Mouse (Mus musculus) hindbrain, embryonic 13.5 days (tissue): ENCODE measurements around the gene Esp16. TPM values are rescaled to one million over a fixed set of nuclear protein-coding genes. Genes with fewer than 3 reads are reported as not detected.
"Not testable (repeated sequence)": the region's sequence is repeated elsewhere in the genome, so short reads cannot be mapped to it uniquely, and the experiment has no call there.

Source experiments
- ATAC-seq: fragments of 200-750 bp; cut with Nextera tagmentation; 2 replicates; pipeline ENCODE4 v1.8.0; 2017; ENCODE audit warnings: moderate TSS enrichment; ENCODE audit not compliant: low FRiP score
- H3K27ac ChIP-seq: fragments of 300-500 bp; sonication (generic); 2 replicates; pipeline ENCODE4 v1.5.1; 2015; ENCODE audit warnings: inconsistent platforms, mild to moderate bottlenecking, moderate library complexity
- H3K27me3 ChIP-seq: fragments of 300-500 bp; sonication (generic); 2 replicates; pipeline ENCODE4 v1.6.1; 2015; ENCODE audit warnings: mild to moderate bottlenecking, inconsistent platforms
- H3K36me3 ChIP-seq: fragments of 300-500 bp; sonication (generic); 2 replicates; pipeline ENCODE4 v1.6.1; 2015; ENCODE audit warnings: mild to moderate bottlenecking, inconsistent platforms
- H3K4me1 ChIP-seq: fragments of 300-500 bp; sonication (generic); replicated peaks from 2 replicates; pipeline ENCODE4 v1.6.1; 2015; ENCODE audit warnings: inconsistent platforms
- H3K4me2 ChIP-seq: fragments of 300-500 bp; sonication (generic); 2 replicates; pipeline ENCODE4 v1.6.1; 2015; ENCODE audit warnings: inconsistent platforms, mild to moderate bottlenecking, moderate library complexity
- H3K4me3 ChIP-seq: fragments of 300-500 bp; sonication (generic); 2 replicates; pipeline ENCODE4 v1.5.1; 2015; ENCODE audit warnings: mild to moderate bottlenecking, inconsistent platforms
- H3K9ac ChIP-seq: fragments of 300-500 bp; sonication (generic); 2 replicates; pipeline ENCODE4 v1.6.1; 2015; ENCODE audit warnings: mild to moderate bottlenecking, inconsistent platforms
- H3K9me3 ChIP-seq: fragments of 300-500 bp; sonication (generic); 2 replicates; pipeline ENCODE4 v1.6.1; 2016; ENCODE audit warnings: inconsistent platforms
- WGBS: fragments of 180-500 bp; shearing (Covaris S2); methylation state at CpG from one replicate; pipeline ENCODE4 v1.1.7; 2015; 5-methylcytosine and 5-hydroxymethylcytosine counted together
- polyA plus RNA-seq: library from polyadenylated mRNA; unstranded; fragments of >200 nt; fragmentation: Nextera tagmentation; extraction: Ambion mirVana; gene quantifications from 2 replicates; pipeline ENCODE4 v1.2.1, GENCODE M21; 2015

Esp16 gene
- polyA plus RNA-seq, result not detected in 2 replicates

GRCm38 (mm10) chr17:39535842-39536241, at the start of gene Esp16:
TSS of gene Esp16 (plus strand) at chr17:39536142.
- not testable (repeated sequence) for H3K4me1 ChIP-seq, H3K9me3 ChIP-seq, ATAC-seq, H3K36me3 ChIP-seq, H3K4me3 ChIP-seq, H3K27ac ChIP-seq, H3K9ac ChIP-seq, H3K4me2 ChIP-seq, H3K27me3 ChIP-seq
- WGBS, result 79% methylated on average over 6 of the region's 6 CpGs

- not testable (repeated sequence) for H3K9ac ChIP-seq, H3K4me1 ChIP-seq, ATAC-seq, H3K27me3 ChIP-seq, H3K4me2 ChIP-seq, H3K4me3 ChIP-seq, H3K27ac ChIP-seq, H3K36me3 ChIP-seq
- peaks cover 13% of the 10 kb centered on the region; the same call in 1 of the 2 replicates for H3K9me3 ChIP-seq
Observed at GRCm38 (mm10) chr17:39498043-39498442, 37.9 kb upstream of the Esp16 start.

Other genes starting within 250 kb of the Esp16 start
- gene Esp18, start 129.8 kb upstream of the Esp16 start, polyA plus RNA-seq, result not detected in 2 replicates
- not detected in 2 replicates for gene Esp15, start 104.8 kb downstream of the Esp16 start, polyA plus RNA-seq